Comparison of ENCODE assay signal across 14 mouse cellular contexts in genomic region chr1:133253532-133253866, GRCm38 (mm10). TPM values are rescaled to one million over a fixed set of nuclear protein-coding genes. Genes with fewer than 3 reads are reported as not detected.
DNase-seq lines count a peak whose midpoint lies in the region; ATAC-seq and TF ChIP-seq lines count a peak whose summit lies in the region.
"Had no signal": no experiment of that assay in that cellular context is flagged by ENCODE, and none has a peak within 500 bp of the region (broad histone marks: within the 10 kb centered on the region; RNA-seq: fewer than 3 reads in every experiment).

No protein-coding gene starts in this region.

- no peak overlapping the region for H3K4me2 ChIP-seq in liver, embryonic 11.5 days
- no peak overlapping the region for H3K4me2 ChIP-seq in embryonic facial prominence, embryonic 15.5 days (replicated peaks)
- H3K4me2 ChIP-seq: limb, embryonic 13.5 days had no signal

- peaks cover 41% of the 10 kb centered on the region for H3K4me1 ChIP-seq in liver, embryonic 11.5 days (replicated peaks; ENCODE audit: control insufficient read depth, insufficient read depth, low read length)
- H3K4me1 ChIP-seq in embryonic facial prominence, embryonic 15.5 days = peaks cover 59% of the 10 kb centered on the region

- intact Hi-C loops in gastrocnemius, adult 2 months (cut with DNase I) = no loop called here

- no peaks in the 10 kb centered on the region for H3K36me3 ChIP-seq in liver, embryonic 11.5 days (ENCODE audit: control insufficient read depth, insufficient read depth, low read length)
- H3K36me3 ChIP-seq in embryonic facial prominence, embryonic 15.5 days = no peaks in the 10 kb centered on the region
- H3K36me3 ChIP-seq: limb, embryonic 13.5 days had no signal

- H3K4me3 ChIP-seq in gastrocnemius, adult 2 months = no peak overlapping the region
- H3K4me3 ChIP-seq in liver, embryonic 11.5 days (ENCODE audit: low read depth, low read length) = no peak overlapping the region
- no peak overlapping the region for H3K4me3 ChIP-seq in embryonic facial prominence, embryonic 15.5 days (replicated peaks)
- H3K4me3 ChIP-seq: layer of hippocampus, adult 2 months; limb, embryonic 13.5 days had no signal

- WGBS in liver, embryonic 11.5 days = 28% methylated on average over 1 of the region's 1 CpGs
- 24% methylated on average over 1 of the region's 1 CpGs for WGBS in embryonic facial prominence, embryonic 15.5 days

- no peak for DNase-seq in gastrocnemius, adult 2 months
- DNase-seq in gastrocnemius, postnatal 25 days = no peak
- DNase-seq in liver, embryonic 11.5 days (ENCODE audit: low spot score) = no peak
- DNase-seq in liver = no peak
- peak; percentile 23 for DNase-seq in mesoderm, embryonic 11.5 days (ENCODE audit: low read depth, low spot score)
- DNase-seq: gastrocnemius, postnatal 10 days; right cerebral cortex, adult 18-20 months had no signal

- H3K9ac ChIP-seq in liver, embryonic 11.5 days (ENCODE audit: low read depth, low read length) = no peak overlapping the region
- H3K9ac ChIP-seq in embryonic facial prominence, embryonic 15.5 days = no peak overlapping the region
- H3K9ac ChIP-seq: limb, embryonic 13.5 days had no signal

- H3K27me3 ChIP-seq in liver, embryonic 11.5 days (replicated peaks; ENCODE audit: control insufficient read depth, insufficient read depth, low read length) = 0 out of 2 replicates have a peak, but pooled peaks cover 2% of the 10 kb centered on the region
- no peaks in the 10 kb centered on the region for H3K27me3 ChIP-seq in embryonic facial prominence, embryonic 15.5 days
- H3K27me3 ChIP-seq: Patski had no signal

- no peaks in the 10 kb centered on the region for H3K9me3 ChIP-seq in liver, embryonic 11.5 days (ENCODE audit: control insufficient read depth, low read length)
- H3K9me3 ChIP-seq in embryonic facial prominence, embryonic 15.5 days (replicated peaks) = no peaks in the 10 kb centered on the region
- H3K9me3 ChIP-seq: limb, embryonic 13.5 days had no signal

- no peak for ATAC-seq in liver, embryonic 11.5 days (replicated peaks; ENCODE audit: low FRiP score)
- ATAC-seq in embryonic facial prominence, embryonic 15.5 days (ENCODE audit: insufficient number of reproducible peaks, low FRiP score, low TSS enrichment, low read depth) = peak; percentile 21; the same call in 1 of the 2 replicates
- no peak for ATAC-seq in cerebellum, adult (ENCODE audit: insufficient number of reproducible peaks, low FRiP score, low TSS enrichment)
- ATAC-seq in frontal cortex, adult (ENCODE audit: low TSS enrichment) = no peak
- ATAC-seq: Patski had no signal

- TF ChIP-seq CTCF in gastrocnemius, adult 2 months (IDR thresholded peaks at IDR 0.05) = no peak

- peak overlapping the region; percentile 78; the same call in 1 of the 2 replicates for H3K27ac ChIP-seq in gastrocnemius, adult 2 months
- peak overlapping the region; percentile 68 for H3K27ac ChIP-seq in liver, embryonic 11.5 days (ENCODE audit: low read depth, low read length)
- peak overlapping the region; percentile 63 for H3K27ac ChIP-seq in embryonic facial prominence, embryonic 15.5 days (replicated peaks)
- H3K27ac ChIP-seq: layer of hippocampus, adult 2 months; limb, embryonic 13.5 days had no signal

RNA-seq across cellular contexts. Expression of gene Golt1a, which starts 56.1 kb away (rescaled TPM):
- total RNA-seq in gastrocnemius, adult 2 months (2021) = not detected
- total RNA-seq in gastrocnemius, postnatal 25 days (2021) = not detected
- 2.0 and 2.5 TPM in 2 replicates for polyA plus RNA-seq in liver, embryonic 11.5 days (2014; fragmentation: Nextera tagmentation; extraction: Ambion mirVana)
- 0.48 TPM in 1 of 2 replicates, not detected in the other for polyA plus RNA-seq in embryonic facial prominence, embryonic 15.5 days (2015; fragmentation: Nextera tagmentation; extraction: Ambion mirVana)
- total RNA-seq: gastrocnemius, postnatal 10 days; layer of hippocampus, adult 2 months had no signal
- polyA plus RNA-seq: C2C12; limb, embryonic 13.5 days had no signal
